Mouse (Mus musculus): ENCODE data around the gene Foxo6. TPM values are rescaled to one million over a fixed set of nuclear protein-coding genes. Genes with fewer than 3 reads are reported as not detected.
A peak's percentile ranks its signal among the peaks of the same experiment; 100 is the strongest.

Foxo6 gene
- polyA plus RNA-seq, 1 experiment from 2014 or later: 0.46 TPM

- Histone ChIP-seq H3K27me3 (no peaks in the 10 kb centered on the region), H3K4me1 (no peaks in the 10 kb centered on the region), H3K9me3 (no peaks in the 10 kb centered on the region), H3K9ac (no peak overlapping the region), H3K4me2 (replicated peaks) (no peak overlapping the region), H3K36me3 (no peaks in the 10 kb centered on the region), H3K27ac (no peak overlapping the region), H3K4me3 (no peak overlapping the region)
- ATAC-seq (ENCODE audit: insufficient number of reproducible peaks, insufficient read depth, low FRiP score, low TSS enrichment): no peak
- 51% methylated on average over 3 of the region's 3 CpGs for WGBS
Observed at GRCm38 (mm10) chr4:120314571-120314970, 27.4 kb upstream of the Foxo6 start.

GRCm38 (mm10) chr4:120313309-120313708, 26.2 kb upstream of the Foxo6 start:
- no peak overlapping the region for H3K4me3 ChIP-seq
- WGBS: 83% methylated on average over 5 of the region's 5 CpGs
- H3K27me3 ChIP-seq: no peaks in the 10 kb centered on the region
- no peaks in the 10 kb centered on the region for H3K36me3 ChIP-seq
- H3K4me1 ChIP-seq: no peaks in the 10 kb centered on the region
- no peak overlapping the region for H3K4me2 ChIP-seq (replicated peaks)
- H3K9ac ChIP-seq: no peak overlapping the region
- H3K9me3 ChIP-seq: no peaks in the 10 kb centered on the region
- no peak overlapping the region for H3K27ac ChIP-seq
- ATAC-seq (ENCODE audit: insufficient number of reproducible peaks, insufficient read depth, low FRiP score, low TSS enrichment): no peak

DNA sequence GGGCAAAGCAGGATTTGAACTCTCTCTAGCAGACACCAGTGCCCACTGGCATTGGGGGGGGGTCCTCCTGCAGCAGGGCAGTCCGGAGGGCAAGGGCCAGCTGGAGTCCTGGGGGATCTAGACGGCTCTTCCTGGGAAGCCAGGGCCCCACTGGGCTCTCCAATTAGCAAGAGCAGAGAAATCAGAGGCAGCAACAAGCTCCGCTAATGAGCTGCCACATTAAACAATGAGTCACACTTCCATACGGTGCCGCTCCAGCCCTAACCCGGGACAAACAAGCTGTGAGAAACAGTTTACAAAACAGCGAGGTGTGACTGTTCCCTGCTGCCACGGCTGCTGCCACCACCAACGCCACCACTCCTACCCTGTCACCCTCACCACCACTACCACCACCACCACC, 17.4 kb upstream of the Foxo6 start:
- no peaks in the 10 kb centered on the region for H3K27me3 ChIP-seq
- H3K9ac ChIP-seq: no peak overlapping the region
- H3K9me3 ChIP-seq: no peaks in the 10 kb centered on the region
- no peak overlapping the region for H3K4me2 ChIP-seq (replicated peaks)
- no peaks in the 10 kb centered on the region for H3K36me3 ChIP-seq
- ATAC-seq (ENCODE audit: insufficient number of reproducible peaks, insufficient read depth, low FRiP score, low TSS enrichment): no peak
- no peak overlapping the region for H3K27ac ChIP-seq
- H3K4me3 ChIP-seq: no peak overlapping the region
- H3K4me1 ChIP-seq: no peaks in the 10 kb centered on the region
- WGBS: 31% methylated on average over 9 of the region's 9 CpGs

DNA sequence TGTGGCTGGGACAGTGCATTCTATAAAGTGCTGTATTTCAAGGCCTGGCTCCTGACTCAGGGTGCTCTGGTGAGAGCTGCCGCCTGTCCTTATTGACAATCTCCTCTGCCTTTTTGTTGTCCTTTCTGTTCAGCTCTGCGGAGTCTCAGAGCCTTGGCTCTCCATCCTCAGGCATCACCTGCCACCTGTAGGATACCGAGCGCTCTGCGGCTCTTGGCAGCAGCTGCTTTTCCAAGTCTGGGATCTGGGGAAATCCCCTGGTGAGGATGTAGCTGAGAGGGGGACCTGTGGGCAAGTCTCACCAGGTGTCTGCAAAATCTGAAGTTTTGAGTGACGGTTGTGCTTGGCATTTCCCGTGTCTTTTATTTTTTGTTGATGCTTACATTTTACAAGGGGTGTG, 12.1 kb upstream of the Foxo6 start:
- Histone ChIP-seq H3K4me2 (replicated peaks) (no peak overlapping the region), H3K9me3 (no peaks in the 10 kb centered on the region), H3K27me3 (no peaks in the 10 kb centered on the region), H3K36me3 (no peaks in the 10 kb centered on the region), H3K27ac (no peak overlapping the region), H3K9ac (no peak overlapping the region), H3K4me3 (no peak overlapping the region), H3K4me1 (no peaks in the 10 kb centered on the region)
- whole genome bisulfite sequencing: 51% methylated on average over 7 of the region's 7 CpGs
- ATAC-seq (ENCODE audit: insufficient number of reproducible peaks, insufficient read depth, low FRiP score, low TSS enrichment): no peak

GRCm38 (mm10) chr4:120291106-120291822, 4.1 kb upstream of the Foxo6 start:
- H3K27me3 ChIP-seq: peaks cover 18% of the 10 kb centered on the region
- peaks cover 8% of the 10 kb centered on the region; the same call in 1 of the 2 replicates for H3K4me1 ChIP-seq
- H3K36me3 ChIP-seq: no peaks in the 10 kb centered on the region
- no peak overlapping the region for H3K4me2 ChIP-seq (replicated peaks)
- no peak overlapping the region for H3K27ac ChIP-seq
- ATAC-seq (ENCODE audit: insufficient number of reproducible peaks, insufficient read depth, low FRiP score, low TSS enrichment): no peak
- WGBS: 73% methylated on average over 11 of the region's 11 CpGs
- no peaks in the 10 kb centered on the region for H3K9me3 ChIP-seq
- no peak overlapping the region for H3K9ac ChIP-seq
- no peak overlapping the region for H3K4me3 ChIP-seq

GRCm38 (mm10) chr4:120290486-120290885, 3.3 kb upstream of the Foxo6 start:
- 56% methylated on average over 5 of the region's 5 CpGs for WGBS

GRCm38 (mm10) chr4:120289181-120289965, 2.2 kb upstream of the Foxo6 start:
- Histone ChIP-seq H3K9ac (no peak overlapping the region), H3K4me2 (replicated peaks) (no peak overlapping the region), H3K36me3 (no peaks in the 10 kb centered on the region), H3K4me3 (no peak overlapping the region), H3K4me1 (peaks cover 12% of the 10 kb centered on the region; the same call in 1 of the 2 replicates), H3K9me3 (no peaks in the 10 kb centered on the region), H3K27me3 (peaks cover 37% of the 10 kb centered on the region), H3K27ac (no peak overlapping the region)
- no peak for ATAC-seq (ENCODE audit: insufficient number of reproducible peaks, insufficient read depth, low FRiP score, low TSS enrichment)
- WGBS: 45% methylated on average over 3 of the region's 3 CpGs

More at GRCm38 (mm10) chr4:120290486-120290885, 3.3 kb upstream of the Foxo6 start:
- Histone ChIP-seq H3K4me2 (replicated peaks) (no peak overlapping the region), H3K4me3 (no peak overlapping the region), H3K36me3 (no peaks in the 10 kb centered on the region), H3K27me3 (peaks cover 26% of the 10 kb centered on the region), H3K9ac (no peak overlapping the region), H3K27ac (no peak overlapping the region), H3K4me1 (peaks cover 12% of the 10 kb centered on the region; the same call in 1 of the 2 replicates), H3K9me3 (no peaks in the 10 kb centered on the region)
- no peak for ATAC-seq (ENCODE audit: insufficient number of reproducible peaks, insufficient read depth, low FRiP score, low TSS enrichment)

- Histone ChIP-seq H3K4me2 (replicated peaks) (peak overlapping the region; percentile 99), H3K4me3 (peak overlapping the region; percentile 55), H3K9me3 (no peaks in the 10 kb centered on the region), H3K27ac (no peak overlapping the region), H3K36me3 (no peaks in the 10 kb centered on the region), H3K9ac (peak overlapping the region; percentile 50), H3K27me3 (peaks cover 62% of the 10 kb centered on the region), H3K4me1 (peaks cover 30% of the 10 kb centered on the region)
- 0 out of 2 replicates have a peak, but pooled peaks have one; percentile 3 for ATAC-seq (ENCODE audit: insufficient number of reproducible peaks, insufficient read depth, low FRiP score, low TSS enrichment)
- under 1% methylated on average over 49 of the region's 53 CpGs for WGBS
Observed at GRCm38 (mm10) chr4:120286761-120287241, 348 bp downstream of the Foxo6 start.

DNA sequence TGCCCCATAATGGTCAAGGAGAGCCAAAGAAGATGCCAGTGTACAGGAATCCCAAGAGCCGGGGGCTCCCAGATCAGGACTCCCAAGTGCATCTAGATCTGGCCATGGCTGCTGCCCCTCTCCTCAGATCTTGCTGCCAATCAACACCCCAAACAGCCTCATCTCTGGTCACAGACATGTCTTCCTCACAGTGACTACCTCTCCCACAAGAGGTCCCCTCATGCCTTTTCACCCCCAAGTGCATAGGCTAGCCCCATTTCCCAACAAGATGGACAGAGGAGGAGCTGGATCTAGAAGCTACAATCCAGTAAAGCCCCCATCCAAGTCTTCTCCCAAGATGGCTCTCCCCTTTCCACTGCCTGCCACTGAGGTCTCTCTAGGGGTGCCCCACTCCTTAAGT, 1.4 kb downstream of the Foxo6 start:
- H3K4me1 ChIP-seq: peaks cover 30% of the 10 kb centered on the region
- H3K27ac ChIP-seq: no peak overlapping the region
- 71% methylated on average over 1 of the region's 1 CpGs for WGBS
- peak overlapping the region; percentile 99 for H3K4me2 ChIP-seq (replicated peaks)
- H3K9ac ChIP-seq: no peak overlapping the region
- no peaks in the 10 kb centered on the region for H3K9me3 ChIP-seq
- H3K27me3 ChIP-seq: peaks cover 73% of the 10 kb centered on the region
- H3K36me3 ChIP-seq: no peaks in the 10 kb centered on the region
- no peak for ATAC-seq (ENCODE audit: insufficient number of reproducible peaks, insufficient read depth, low FRiP score, low TSS enrichment)
- peak overlapping the region; percentile 55 for H3K4me3 ChIP-seq

DNA sequence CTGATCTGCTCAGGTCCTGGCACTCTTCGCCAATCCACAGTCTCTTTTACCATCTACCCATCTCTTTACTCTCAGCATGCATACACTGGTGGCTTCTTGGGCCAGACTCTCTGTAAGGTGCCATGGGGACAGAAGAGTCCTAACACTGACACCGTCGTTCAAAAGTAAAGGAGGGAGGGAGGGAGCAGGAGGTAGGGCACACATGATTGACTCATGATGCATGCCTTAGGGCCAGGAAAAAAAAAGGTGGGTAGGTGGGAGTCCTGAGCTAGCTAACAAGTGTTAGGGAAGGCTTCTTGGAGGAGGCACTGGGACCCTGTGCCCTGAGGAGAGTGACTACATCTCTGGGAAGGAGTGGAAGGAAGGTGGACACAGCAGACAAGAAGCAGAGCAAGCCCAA, 1.9 kb downstream of the Foxo6 start:
- whole genome bisulfite sequencing: 60% methylated on average over 3 of the region's 3 CpGs
- no peak for ATAC-seq (ENCODE audit: insufficient number of reproducible peaks, insufficient read depth, low FRiP score, low TSS enrichment)
- no peaks in the 10 kb centered on the region for H3K36me3 ChIP-seq
- peaks cover 78% of the 10 kb centered on the region for H3K27me3 ChIP-seq
- H3K9me3 ChIP-seq: no peaks in the 10 kb centered on the region
- no peak overlapping the region for H3K27ac ChIP-seq
- peak overlapping the region; percentile 99; the same call in 1 of the 2 replicates for H3K4me2 ChIP-seq (replicated peaks)
- peaks cover 30% of the 10 kb centered on the region for H3K4me1 ChIP-seq
- H3K4me3 ChIP-seq: peak overlapping the region; percentile 55; the same call in 1 of the 2 replicates
- H3K9ac ChIP-seq: no peak overlapping the region

DNA sequence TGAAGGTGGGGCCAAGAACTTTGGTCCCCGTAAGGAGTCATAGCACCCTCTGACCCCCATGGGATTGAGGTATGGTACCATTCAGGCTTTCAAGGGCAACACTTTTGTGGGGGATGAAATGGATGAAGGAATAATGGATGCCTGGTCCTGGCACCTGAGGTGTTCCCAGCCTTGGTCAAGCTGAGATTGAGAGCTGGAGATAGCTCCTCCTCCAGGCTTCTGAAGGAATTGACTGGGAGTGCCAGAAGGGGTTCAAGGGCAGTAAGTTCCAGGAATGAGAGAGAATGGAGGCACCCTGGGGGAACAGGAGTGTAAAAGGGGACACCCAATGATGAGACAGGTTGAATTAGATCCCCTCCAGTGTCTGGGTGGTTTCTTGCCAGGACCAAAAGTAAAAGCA, 3.0 kb downstream of the Foxo6 start:
- Histone ChIP-seq H3K27me3 (peaks cover 83% of the 10 kb centered on the region), H3K4me1 (peaks cover 30% of the 10 kb centered on the region)
- ATAC-seq (ENCODE audit: insufficient number of reproducible peaks, insufficient read depth, low FRiP score, low TSS enrichment): no peak

GRCm38 (mm10) chr4:120283141-120283540, 4.0 kb downstream of the Foxo6 start:
- no peaks in the 10 kb centered on the region for H3K9me3 ChIP-seq
- ATAC-seq (ENCODE audit: insufficient number of reproducible peaks, insufficient read depth, low FRiP score, low TSS enrichment): peak; percentile 50; the same call in 1 of the 2 replicates
- H3K9ac ChIP-seq: peak overlapping the region; percentile 49
- H3K4me1 ChIP-seq: peaks cover 30% of the 10 kb centered on the region
- no peak overlapping the region for H3K27ac ChIP-seq
- H3K4me3 ChIP-seq: peak overlapping the region; percentile 40
- peaks cover 85% of the 10 kb centered on the region for H3K27me3 ChIP-seq
- WGBS: 7% methylated on average over 5 of the region's 6 CpGs
- no peaks in the 10 kb centered on the region for H3K36me3 ChIP-seq
- H3K4me2 ChIP-seq (replicated peaks): peak overlapping the region; percentile 88

More for the DNA sequence above, 3.0 kb downstream of the Foxo6 start:
- H3K36me3 ChIP-seq: no peaks in the 10 kb centered on the region
- no peaks in the 10 kb centered on the region for H3K9me3 ChIP-seq
- H3K9ac ChIP-seq: no peak overlapping the region
- no peak overlapping the region for H3K4me2 ChIP-seq (replicated peaks)
- H3K4me3 ChIP-seq: no peak overlapping the region
- no peak overlapping the region for H3K27ac ChIP-seq
- WGBS: 66% methylated on average over 1 of the region's 1 CpGs

Measured in embryonic facial prominence, embryonic 12.5 days (tissue).